Mouse (Mus musculus): Measurements from ENCODE around the gene Scfd2.

- TF ChIP-seq CTCF (IDR thresholded peaks at IDR 0.05; ENCODE audit: low read depth) (no peak), EP300 (optimal IDR thresholded peaks at IDR 0.05) (no peak)
These were observed 48.9 kb downstream of the Scfd2 start for GRCm38 (mm10) chr5:74482633-74483032.

Data from stomach, postnatal 0 days (tissue).